Mouse (Mus musculus) liver, embryonic 14.5 days (tissue): Measurements from ENCODE around the gene Ssh3.

Source experiments
- CTCF ChIP-seq: IDR thresholded peaks from 2 replicates; pipeline ENCODE4 v1.5.1; 2016; ENCODE audit warnings: antibody characterized with exemption, low read depth, control low read depth
- EP300 ChIP-seq: IDR thresholded peaks from 2 replicates; pipeline ENCODE4 v1.6.1; 2016; ENCODE audit warnings: antibody characterized with exemption, low read depth

GRCm38 (mm10) chr19:4309776-4310185, 40.8 kb upstream of the Ssh3 start:
- TF ChIP-seq CTCF (peak; percentile 89), EP300 (no peak)
